Mouse (Mus musculus): ENCODE measurements around the gene Palm3. TPM values are rescaled to one million over a fixed set of nuclear protein-coding genes. Genes with fewer than 3 reads are reported as not detected.

Palm3 gene
- polyA plus RNA-seq, 1 experiment from 2014 or later: 8.5 TPM

GRCm38 (mm10) chr8:84070667-84071066 lies 49.4 kb downstream of the Palm3 start:
- 87% methylated on average over 2 of the region's 2 CpGs for WGBS
- ATAC-seq (ENCODE audit: low read depth): no peak
- Histone ChIP-seq H3K4me3 (no peak overlapping the region), H3K27me3 (no peaks in the 10 kb centered on the region), H3K4me1 (replicated peaks) (peaks cover 75% of the 10 kb centered on the region), H3K36me3 (peaks cover 15% of the 10 kb centered on the region), H3K9me3 (no peaks in the 10 kb centered on the region), H3K27ac (replicated peaks) (no peak overlapping the region), H3K4me2 (no peak overlapping the region), H3K9ac (no peak overlapping the region)

GRCm38 (mm10) chr8:84071921-84072320 lies 50.6 kb downstream of the Palm3 start:
- Histone ChIP-seq H3K9me3 (no peaks in the 10 kb centered on the region), H3K4me3 (no peak overlapping the region), H3K27ac (replicated peaks) (0 out of 2 replicates have a peak overlapping the region, but pooled peaks have one; percentile 13), H3K9ac (no peak overlapping the region), H3K27me3 (no peaks in the 10 kb centered on the region), H3K4me2 (no peak overlapping the region), H3K36me3 (peaks cover 22% of the 10 kb centered on the region), H3K4me1 (replicated peaks) (peaks cover 71% of the 10 kb centered on the region)
- ATAC-seq (ENCODE audit: low read depth): no peak
- 85% methylated on average over 3 of the region's 3 CpGs for WGBS

- H3K4me3 ChIP-seq: no peak overlapping the region
- no peaks in the 10 kb centered on the region for H3K9me3 ChIP-seq
- no peaks in the 10 kb centered on the region for H3K27me3 ChIP-seq
- H3K27ac ChIP-seq (replicated peaks): 0 out of 2 replicates have a peak overlapping the region, but pooled peaks have one; percentile 77
- peaks cover 71% of the 10 kb centered on the region for H3K4me1 ChIP-seq (replicated peaks)
- ATAC-seq (ENCODE audit: low read depth): no peak
- H3K4me2 ChIP-seq: no peak overlapping the region
- 0 out of 2 replicates have a peak overlapping the region, but pooled peaks have one; percentile 9 for H3K9ac ChIP-seq
- H3K36me3 ChIP-seq: peaks cover 26% of the 10 kb centered on the region
- 88% methylated on average over 10 of the region's 10 CpGs for WGBS
Observed at GRCm38 (mm10) chr8:84072321-84072720, 51.0 kb downstream of the Palm3 start.

- H3K9me3 ChIP-seq: no peaks in the 10 kb centered on the region
- H3K4me3 ChIP-seq: no peak overlapping the region
- H3K36me3 ChIP-seq: peaks cover 27% of the 10 kb centered on the region
- H3K27me3 ChIP-seq: no peaks in the 10 kb centered on the region
- 0 out of 2 replicates have a peak, but pooled peaks have one; percentile 45 for ATAC-seq (ENCODE audit: low read depth)
- 35% methylated on average over 10 of the region's 10 CpGs for WGBS
- H3K4me1 ChIP-seq (replicated peaks): peaks cover 60% of the 10 kb centered on the region
- H3K9ac ChIP-seq: peak overlapping the region; percentile 53
- peak overlapping the region; percentile 77 for H3K27ac ChIP-seq (replicated peaks)
- H3K4me2 ChIP-seq: no peak overlapping the region
Observed at GRCm38 (mm10) chr8:84073230-84073976, 52.1 kb downstream of the Palm3 start.

- H3K4me3 ChIP-seq: no peak overlapping the region
- no peak overlapping the region for H3K9ac ChIP-seq
- H3K4me2 ChIP-seq: no peak overlapping the region
- WGBS: 88% methylated on average over 1 of the region's 1 CpGs
- H3K27ac ChIP-seq (replicated peaks): no peak overlapping the region
- no peaks in the 10 kb centered on the region for H3K9me3 ChIP-seq
- H3K27me3 ChIP-seq: no peaks in the 10 kb centered on the region
- H3K4me1 ChIP-seq (replicated peaks): peaks cover 32% of the 10 kb centered on the region
- H3K36me3 ChIP-seq: peaks cover 55% of the 10 kb centered on the region
- no peak for ATAC-seq (ENCODE audit: low read depth)
Observed at GRCm38 (mm10) chr8:84076412-84076811, 55.1 kb downstream of the Palm3 start.

- Histone ChIP-seq H3K4me3 (no peak overlapping the region), H3K9me3 (no peaks in the 10 kb centered on the region), H3K4me1 (replicated peaks) (peaks cover 27% of the 10 kb centered on the region), H3K9ac (no peak overlapping the region), H3K4me2 (no peak overlapping the region), H3K36me3 (peaks cover 58% of the 10 kb centered on the region), H3K27ac (replicated peaks) (no peak overlapping the region), H3K27me3 (no peaks in the 10 kb centered on the region)
- ATAC-seq (ENCODE audit: low read depth): no peak
- 73% methylated on average over 3 of the region's 3 CpGs for WGBS
Observed at GRCm38 (mm10) chr8:84076849-84077248, 55.6 kb downstream of the Palm3 start.

- no peak overlapping the region for H3K9ac ChIP-seq
- no peak for ATAC-seq (ENCODE audit: low read depth)
- no peak overlapping the region for H3K4me3 ChIP-seq
- 94% methylated on average over 5 of the region's 5 CpGs for WGBS
- H3K27ac ChIP-seq (replicated peaks): no peak overlapping the region
- no peaks in the 10 kb centered on the region for H3K27me3 ChIP-seq
- H3K4me1 ChIP-seq (replicated peaks): peaks cover 10% of the 10 kb centered on the region
- no peak overlapping the region for H3K4me2 ChIP-seq
- H3K36me3 ChIP-seq: peaks cover 81% of the 10 kb centered on the region
- no peaks in the 10 kb centered on the region for H3K9me3 ChIP-seq
Observed at GRCm38 (mm10) chr8:84079206-84079605, 57.9 kb downstream of the Palm3 start.

MicroRNAs encoded within 50 kb of the gene (microRNA counts, 519-probe panel; counts per million panel counts)
- not detected for microRNA mmu-miR-1199

Small RNAs within 50 kb of the gene (microRNA-seq; reads per million reads assigned to microRNA genes)
- gene Mir1199: not detected
- gene Mir8111: 1.0 reads per million

Other genes with a start within 250 kb of the Palm3 start
- gene Adgrl1, start 121.4 kb upstream of the Palm3 start, polyA plus RNA-seq (2015; fragmentation: Nextera tagmentation; extraction: Ambion mirVana): 40.0 and 40.1 TPM in 2 replicates
- gene Gm10644, start 66.3 kb upstream of the Palm3 start, polyA plus RNA-seq (2015; fragmentation: Nextera tagmentation; extraction: Ambion mirVana): 0.62 and 0.77 TPM in 2 replicates
- gene Asf1b, start 66.0 kb upstream of the Palm3 start, polyA plus RNA-seq (2015; fragmentation: Nextera tagmentation; extraction: Ambion mirVana): 12.7 and 14.6 TPM in 2 replicates
- gene Prkaca, start 48.5 kb upstream of the Palm3 start, polyA plus RNA-seq (2015; fragmentation: Nextera tagmentation; extraction: Ambion mirVana): 203 and 207 TPM in 2 replicates
- 8.0 and 8.3 TPM in 2 replicates for gene Samd1, start 23.8 kb upstream of the Palm3 start, polyA plus RNA-seq (2015; fragmentation: Nextera tagmentation; extraction: Ambion mirVana)
- 0.62 and 0.87 TPM in 2 replicates for gene 1700067K01Rik, start 20.0 kb upstream of the Palm3 start, polyA plus RNA-seq (2015; fragmentation: Nextera tagmentation; extraction: Ambion mirVana)
- gene 2210011C24Rik, start 9.3 kb upstream of the Palm3 start, polyA plus RNA-seq (2015; fragmentation: Nextera tagmentation; extraction: Ambion mirVana): 1.0 TPM in 1 of 2 replicates, not detected in the other
- 0.43 and 0.56 TPM in 2 replicates for gene Il27ra, start 21.1 kb downstream of the Palm3 start, polyA plus RNA-seq (2015; fragmentation: Nextera tagmentation; extraction: Ambion mirVana)
- not detected in 2 replicates for gene Rln3, start 23.5 kb downstream of the Palm3 start, polyA plus RNA-seq (2015; fragmentation: Nextera tagmentation; extraction: Ambion mirVana)
- gene Gm10643, start 43.7 kb downstream of the Palm3 start, polyA plus RNA-seq (2015; fragmentation: Nextera tagmentation; extraction: Ambion mirVana): 1.9 and 2.2 TPM in 2 replicates
- gene Rfx1, start 45.4 kb downstream of the Palm3 start, polyA plus RNA-seq (2015; fragmentation: Nextera tagmentation; extraction: Ambion mirVana): 8.1 and 8.2 TPM in 2 replicates
- gene Dcaf15, start 83.3 kb downstream of the Palm3 start, polyA plus RNA-seq (2015; fragmentation: Nextera tagmentation; extraction: Ambion mirVana): 16.5 and 16.8 TPM in 2 replicates
- 0.36 and 0.51 TPM in 2 replicates for gene Podnl1, start 104.5 kb downstream of the Palm3 start, polyA plus RNA-seq (2015; fragmentation: Nextera tagmentation; extraction: Ambion mirVana)
- 24.3 and 25.6 TPM in 2 replicates for gene Cc2d1a, start 126.5 kb downstream of the Palm3 start, polyA plus RNA-seq (2015; fragmentation: Nextera tagmentation; extraction: Ambion mirVana)
- gene 4930432K21Rik, start 126.6 kb downstream of the Palm3 start, polyA plus RNA-seq (2015; fragmentation: Nextera tagmentation; extraction: Ambion mirVana): 1.4 and 1.6 TPM in 2 replicates
- gene Nanos3, start 163.7 kb downstream of the Palm3 start, polyA plus RNA-seq (2015; fragmentation: Nextera tagmentation; extraction: Ambion mirVana): 6.1 and 10.1 TPM in 2 replicates
- 32.9 and 34.7 TPM in 2 replicates for gene Zswim4, start 215.6 kb downstream of the Palm3 start, polyA plus RNA-seq (2015; fragmentation: Nextera tagmentation; extraction: Ambion mirVana)
- gene D8Ertd738e, start 228.2 kb downstream of the Palm3 start, polyA plus RNA-seq (2015; fragmentation: Nextera tagmentation; extraction: Ambion mirVana): 255 and 273 TPM in 2 replicates
- 50.6 and 50.8 TPM in 2 replicates for gene Mri1, start 235.9 kb downstream of the Palm3 start, polyA plus RNA-seq (2015; fragmentation: Nextera tagmentation; extraction: Ambion mirVana)
- 23.3 and 30.4 TPM in 2 replicates for gene Ccdc130, start 248.9 kb downstream of the Palm3 start, polyA plus RNA-seq (2015; fragmentation: Nextera tagmentation; extraction: Ambion mirVana)